Mouse (Mus musculus): ENCODE results near the gene Dusp7.

Dusp7 gene

DNA sequence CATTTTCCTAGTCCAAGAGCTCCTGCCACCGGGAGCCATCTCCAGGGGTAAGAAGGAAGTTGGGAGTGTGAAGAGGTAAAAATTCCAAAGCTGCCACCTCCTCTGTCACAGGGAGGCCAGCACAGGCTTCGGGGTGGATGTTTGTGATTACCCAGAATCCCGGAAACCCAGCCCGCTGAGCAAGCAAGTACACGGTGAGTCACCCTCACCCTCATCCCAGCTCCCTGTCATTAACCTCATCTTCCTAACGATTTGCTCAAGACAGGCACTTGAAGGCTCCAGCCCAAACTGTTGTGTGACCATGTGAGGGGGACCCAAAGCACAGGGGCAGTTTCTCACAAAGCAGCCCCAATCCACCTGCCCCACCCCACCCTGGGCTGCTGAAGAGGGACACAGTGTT is 14.7 kb upstream of the Dusp7 start:
- DNase-seq (ENCODE audit: extremely low read depth, insufficient read length, low spot score): peak; percentile 67

DNA sequence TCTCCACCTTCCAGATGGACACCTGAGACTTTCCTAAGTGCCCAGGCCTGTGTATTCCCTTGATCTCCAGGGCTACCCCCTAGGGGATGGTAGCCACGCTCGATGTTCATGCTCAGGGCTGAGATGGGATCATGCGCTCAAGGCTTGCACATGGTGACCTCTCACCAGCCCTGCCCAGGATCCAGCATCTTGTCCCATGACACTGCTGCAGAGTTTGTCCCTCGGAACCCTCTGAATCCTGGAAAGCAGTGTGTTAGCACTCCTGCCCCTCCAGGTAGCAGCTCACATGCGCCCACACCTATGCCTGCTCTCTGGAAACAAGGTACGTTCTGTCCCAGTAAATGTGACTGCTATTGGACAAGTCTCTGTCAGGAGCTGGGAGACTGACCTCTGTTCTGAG is 13.6 kb upstream of the Dusp7 start:
- DNase-seq (ENCODE audit: extremely low read depth, insufficient read length, low spot score): no peak

- no peak for DNase-seq (ENCODE audit: extremely low read depth, insufficient read length, low spot score)
These were observed 13.0 kb upstream of the Dusp7 start for GRCm38 (mm10) chr9:106355217-106355974.

- no peak for DNase-seq (ENCODE audit: extremely low read depth, insufficient read length, low spot score)
These were observed 12.5 kb upstream of the Dusp7 start for GRCm38 (mm10) chr9:106355975-106356286.

- DNase-seq (ENCODE audit: extremely low read depth, insufficient read length, low spot score): no peak
These were observed 12.0 kb upstream of the Dusp7 start for GRCm38 (mm10) chr9:106356323-106356844.

DNA sequence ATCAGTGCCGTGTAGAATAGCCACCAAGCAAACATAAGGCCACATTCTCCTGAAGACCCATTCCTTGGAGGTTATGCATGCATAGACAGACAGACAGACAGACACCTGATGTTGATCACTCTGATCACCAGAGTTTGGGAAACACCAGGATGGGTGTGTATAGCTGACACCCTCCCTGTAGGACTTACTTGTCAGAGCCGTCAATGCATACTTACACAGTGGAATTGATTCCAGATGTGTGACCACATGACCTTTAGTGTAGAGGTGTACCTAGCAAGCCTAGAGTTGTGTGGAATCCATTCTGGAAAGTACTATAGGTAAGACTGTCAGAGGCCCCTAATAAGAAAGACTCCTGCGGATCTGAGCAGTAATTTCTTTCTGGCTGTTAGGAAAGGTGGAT is 11.3 kb upstream of the Dusp7 start:
- DNase-seq (ENCODE audit: extremely low read depth, insufficient read length, low spot score): no peak

DNA sequence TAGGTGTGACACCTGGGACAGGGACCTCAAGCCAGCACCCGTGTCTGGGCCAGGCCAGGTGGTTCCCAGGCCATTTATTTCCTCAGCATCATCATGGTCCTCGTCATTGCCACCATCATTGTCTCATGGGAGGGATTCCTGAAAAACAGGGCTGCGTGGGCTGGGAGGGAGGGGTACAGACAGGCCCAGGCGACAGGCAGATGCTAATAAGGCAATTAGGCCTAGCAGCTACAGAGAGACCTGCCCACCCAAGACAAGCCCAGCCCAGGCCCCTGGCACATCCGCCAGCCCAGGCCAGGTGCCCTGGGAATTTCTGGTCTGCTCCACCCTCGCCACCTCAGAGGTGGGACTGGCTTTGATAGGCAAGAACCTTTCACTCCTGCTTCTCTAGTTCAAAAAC is 9.1 kb upstream of the Dusp7 start:
- no peak for DNase-seq (ENCODE audit: extremely low read depth, insufficient read length, low spot score)

DNA sequence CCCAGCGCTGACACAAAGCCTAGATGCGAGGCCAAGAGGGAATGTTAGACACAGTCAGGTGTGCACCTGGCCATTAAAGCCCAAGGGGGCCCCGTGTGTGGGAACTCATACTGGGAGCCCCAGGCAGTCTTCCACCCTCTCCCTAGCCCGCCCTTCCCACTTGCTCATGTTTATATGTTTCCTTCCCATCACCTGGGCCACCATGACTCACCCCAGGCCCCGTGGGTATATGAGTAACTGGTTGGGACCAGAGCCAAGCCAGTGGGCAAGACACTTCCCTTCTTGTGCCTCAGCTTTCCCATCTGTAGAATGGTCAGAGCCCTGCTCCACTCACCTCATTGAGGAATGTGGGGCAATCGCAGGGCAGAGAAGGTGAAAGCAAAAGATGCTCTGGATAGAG is 7.3 kb upstream of the Dusp7 start:
- DNase-seq (ENCODE audit: extremely low read depth, insufficient read length, low spot score): peak; percentile 83

DNA sequence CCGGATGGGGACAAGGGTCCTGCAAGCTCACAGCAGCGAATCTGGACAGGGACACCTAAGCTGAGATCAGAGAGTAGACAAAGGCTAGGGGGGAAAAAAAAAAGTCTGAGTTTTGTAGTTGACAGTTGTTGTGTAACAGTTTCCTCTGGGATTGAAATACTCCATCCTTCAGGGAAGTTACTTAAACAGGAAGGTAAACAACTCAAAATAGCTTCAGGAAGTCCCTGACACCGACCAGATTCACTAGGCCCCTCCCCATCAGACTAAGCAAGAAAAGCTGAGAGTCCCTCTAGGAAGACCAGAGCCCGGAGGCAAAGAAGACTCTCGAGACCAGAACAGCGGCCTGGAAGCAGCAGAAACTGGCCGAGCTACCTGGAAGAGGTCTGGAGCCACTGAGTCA is 3.1 kb upstream of the Dusp7 start:
- no peak for DNase-seq (ENCODE audit: extremely low read depth, insufficient read length, low spot score)

DNA sequence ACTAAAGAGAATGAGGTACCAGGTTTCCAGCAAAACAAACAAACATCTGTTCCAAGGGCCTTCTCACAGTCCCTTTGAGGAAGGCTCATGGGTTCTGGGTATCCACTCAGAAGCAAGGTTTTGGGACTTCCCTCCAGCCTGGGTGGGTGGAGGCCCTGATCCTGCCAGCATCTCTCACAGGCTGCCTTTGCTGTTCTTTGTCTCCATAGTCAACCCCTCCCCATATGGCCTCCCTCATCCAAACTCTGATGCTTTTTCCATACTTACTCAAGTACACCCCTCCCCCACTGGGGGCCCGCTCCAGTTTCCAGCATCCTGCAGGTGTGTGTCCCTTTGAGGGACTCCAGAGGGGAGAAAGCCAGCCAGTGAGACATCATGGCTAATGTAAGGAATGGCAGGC is 2.2 kb upstream of the Dusp7 start:
- DNase-seq (ENCODE audit: extremely low read depth, insufficient read length, low spot score): no peak

DNA sequence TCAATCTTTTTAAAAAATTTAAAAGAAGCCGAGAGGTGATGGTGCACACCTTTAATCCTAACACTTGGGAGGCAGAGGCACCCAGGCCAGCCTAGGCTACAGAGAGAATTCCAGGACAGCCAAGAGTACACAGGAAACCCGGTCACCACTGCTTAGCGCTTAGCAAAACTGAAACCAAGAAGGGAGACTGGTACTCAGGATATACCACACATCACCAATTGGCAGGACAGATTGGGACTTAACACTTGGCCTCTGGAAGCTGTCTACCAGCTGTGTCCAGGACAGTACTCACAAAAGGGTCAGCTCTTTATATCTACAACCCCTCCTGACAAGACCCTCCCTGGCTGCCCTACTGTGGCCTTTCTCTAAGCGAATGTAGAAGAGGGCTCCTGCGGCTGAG is 1.4 kb upstream of the Dusp7 start:
- DNase-seq (ENCODE audit: extremely low read depth, insufficient read length, low spot score): no peak

- peak; percentile 97 for DNase-seq (ENCODE audit: extremely low read depth, insufficient read length, low spot score)
These were observed 780 bp upstream of the Dusp7 start for GRCm38 (mm10) chr9:106367592-106368111.

- DNase-seq (ENCODE audit: extremely low read depth, insufficient read length, low spot score): peak; percentile 78
These were observed 534 bp downstream of the Dusp7 start for GRCm38 (mm10) chr9:106368831-106369501.

GRCm38 (mm10) chr9:106369801-106370485 is 1.5 kb downstream of the Dusp7 start:
- peak; percentile 67 for DNase-seq (ENCODE audit: extremely low read depth, insufficient read length, low spot score)

GRCm38 (mm10) chr9:106370620-106371383 is 2.4 kb downstream of the Dusp7 start:
- DNase-seq (ENCODE audit: extremely low read depth, insufficient read length, low spot score): no peak

GRCm38 (mm10) chr9:106371384-106371671 is 2.9 kb downstream of the Dusp7 start:
- DNase-seq (ENCODE audit: extremely low read depth, insufficient read length, low spot score): no peak

DNA sequence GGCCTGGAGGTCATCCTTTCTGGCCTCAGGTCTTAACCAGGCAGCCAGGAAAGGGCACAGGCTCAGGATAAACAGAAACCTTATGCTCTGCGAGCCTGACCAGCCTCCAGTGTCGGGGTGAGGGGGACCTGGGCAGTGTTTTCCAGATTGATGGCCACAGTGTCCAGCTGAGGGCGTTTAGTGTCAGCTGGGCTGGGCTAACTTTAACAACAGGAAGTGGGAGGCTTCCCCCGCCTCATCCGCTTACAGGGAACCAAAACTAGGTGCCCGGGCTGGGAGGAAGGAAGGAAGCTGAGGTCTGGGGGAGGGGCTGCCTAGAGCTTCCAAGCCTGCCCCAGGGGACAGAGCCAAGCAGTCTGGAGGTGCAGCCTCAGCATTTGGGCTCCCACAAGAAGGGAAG is 3.3 kb downstream of the Dusp7 start:
- DNase-seq (ENCODE audit: extremely low read depth, insufficient read length, low spot score): peak; percentile 70

- no peak for DNase-seq (ENCODE audit: extremely low read depth, insufficient read length, low spot score)
These were observed 4.3 kb downstream of the Dusp7 start for GRCm38 (mm10) chr9:106372431-106373412.

DNA sequence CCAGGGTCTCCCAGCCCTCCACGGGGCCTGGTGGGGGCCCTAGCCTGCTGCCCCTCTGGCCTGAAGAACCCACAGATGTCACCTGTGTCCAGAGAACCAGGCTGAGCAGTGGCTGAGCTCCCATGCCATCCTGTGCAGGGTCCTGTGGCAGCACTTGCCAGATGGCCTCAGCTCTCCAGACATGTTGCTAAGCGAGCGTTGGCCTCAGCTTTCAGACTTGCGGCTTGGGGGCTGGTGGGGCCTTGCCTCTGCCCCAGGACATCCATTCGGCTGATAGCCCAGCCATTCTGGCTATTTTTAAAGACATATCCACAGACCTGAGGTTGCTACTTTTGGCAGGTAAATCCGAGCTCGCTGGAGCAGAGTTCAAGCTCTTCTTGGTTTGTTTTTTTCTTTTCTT is 5.5 kb downstream of the Dusp7 start:
- no peak for DNase-seq (ENCODE audit: extremely low read depth, insufficient read length, low spot score)

DNA sequence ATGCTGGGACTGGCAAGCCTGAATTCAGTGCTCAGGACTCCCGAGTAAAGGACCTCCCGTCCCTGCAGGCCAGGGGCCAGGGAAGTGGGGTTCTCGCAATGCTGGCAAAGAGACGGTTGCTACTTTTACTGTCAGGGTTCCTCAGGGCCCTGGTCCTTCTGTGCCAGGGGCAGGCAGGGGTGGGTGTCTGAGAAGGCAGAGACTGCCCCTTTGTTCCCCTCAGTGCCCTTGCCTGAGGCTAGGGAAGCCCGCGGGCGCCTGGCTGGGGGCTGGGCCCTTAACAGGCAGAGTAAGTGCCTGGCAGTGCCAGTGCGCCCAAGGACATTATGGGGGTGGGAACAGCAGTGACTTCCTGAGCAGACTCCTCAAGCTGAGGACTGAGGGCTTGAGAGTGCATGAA is 8.8 kb downstream of the Dusp7 start:
- peak; percentile 79 for DNase-seq (ENCODE audit: extremely low read depth, insufficient read length, low spot score)
